Mouse (Mus musculus) lung, postnatal 0 days (tissue): Measurements from ENCODE around the gene Rdh12. TPM values are rescaled to one million over a fixed set of nuclear protein-coding genes. Genes with fewer than 3 reads are reported as not detected.

Source experiments
- ATAC-seq: fragments of 200-750 bp; cut with Nextera tagmentation; 2 replicates; pipeline ENCODE4 v1.8.0; 2017; ENCODE audit warnings: moderate library complexity
- DNase-seq: peaks from one replicate; pipeline ENCODE4 v3.0.0-alpha.2; 2016; ENCODE audit warnings: low spot score
- H3K27ac ChIP-seq: fragments of 300-500 bp; sonication (generic); 2 replicates; pipeline ENCODE4 v1.5.1; 2014; ENCODE audit warnings: antibody characterized with exemption, mild to moderate bottlenecking, low read length, mixed read lengths
- H3K27me3 ChIP-seq: fragments of 300-500 bp; sonication (generic); replicated peaks from 2 replicates; pipeline ENCODE4 v1.6.1; 2014; ENCODE audit warnings: low read length, mixed read lengths; ENCODE audit not compliant: insufficient read depth
- H3K36me3 ChIP-seq: fragments of 300-500 bp; sonication (generic); 2 replicates; pipeline ENCODE4 v1.6.1; 2014; ENCODE audit warnings: low read length, mixed read lengths; ENCODE audit not compliant: insufficient read depth
- H3K4me1 ChIP-seq: fragments of 300-500 bp; sonication (generic); 2 replicates; pipeline ENCODE4 v1.6.1; 2014; ENCODE audit warnings: antibody characterized with exemption, low read depth, low read length, mixed read lengths; ENCODE audit not compliant: insufficient read depth
- H3K4me2 ChIP-seq: fragments of 300-500 bp; sonication (generic); replicated peaks from 2 replicates; pipeline ENCODE4 v1.6.1; 2014; ENCODE audit warnings: low read depth, mild to moderate bottlenecking, low read length, moderate library complexity, mixed read lengths
- H3K4me3 ChIP-seq: fragments of 300-500 bp; sonication (generic); 2 replicates; pipeline ENCODE4 v1.5.1; 2014; ENCODE audit warnings: low read depth, low read length
- H3K9ac ChIP-seq: fragments of 300-500 bp; sonication (generic); replicated peaks from 2 replicates; pipeline ENCODE4 v1.6.1; 2014; ENCODE audit warnings: low read depth, mild to moderate bottlenecking
- H3K9me3 ChIP-seq: fragments of 300-500 bp; sonication (generic); 2 replicates; pipeline ENCODE4 v1.6.1; 2016; ENCODE audit warnings: low read length, mixed read lengths
- CTCF ChIP-seq: IDR thresholded peaks from 2 replicates; pipeline ENCODE4 v1.5.1; 2016; ENCODE audit warnings: antibody characterized with exemption, mild to moderate bottlenecking
- EP300 ChIP-seq: IDR thresholded peaks from 2 replicates; pipeline ENCODE4 v1.6.1; 2016; ENCODE audit warnings: antibody characterized with exemption, mild to moderate bottlenecking, control low read depth
- WGBS: fragments of 180-500 bp; shearing (Covaris S2); extraction: QIAGEN DNeasy Blood & Tissue Kit; methylation state at CpG from one replicate; pipeline ENCODE4 v1.1.7; 2014; 5-methylcytosine and 5-hydroxymethylcytosine counted together
- polyA plus RNA-seq: library from polyadenylated mRNA; unstranded; fragments of >200 nt; fragmentation: Nextera tagmentation; extraction: Ambion mirVana; gene quantifications from 2 replicates; pipeline ENCODE4 v1.2.1, GENCODE M21; 2015

Gene Rdh12
- polyA plus RNA-seq, 1 experiment from 2014 or later, result 0.69 TPM

DNA sequence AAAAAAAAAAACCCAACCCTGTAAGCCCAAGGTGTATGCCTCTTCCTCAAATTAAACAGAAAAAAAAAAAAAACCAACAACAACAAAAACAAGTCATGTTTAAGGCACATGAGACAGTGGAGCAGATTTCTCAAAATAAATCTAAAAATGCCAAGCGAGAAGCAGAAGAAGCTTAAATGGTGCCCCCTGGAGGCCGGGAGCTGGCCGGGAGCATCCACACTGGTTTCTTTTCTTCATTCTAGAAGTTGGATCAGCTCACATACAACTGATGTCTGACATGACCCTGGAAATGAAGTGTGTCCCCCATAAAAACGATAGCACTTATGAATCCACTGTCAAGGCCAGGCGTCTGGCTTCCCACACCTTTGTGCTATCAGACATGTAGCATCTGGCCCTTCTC lies 52.3 kb downstream of the Rdh12 start:
- TF ChIP-seq EP300 (no peak), CTCF (peak; percentile 59)
- WGBS, result 51% methylated on average over 5 of the region's 5 CpGs

More for the DNA sequence above, 52.3 kb downstream of the Rdh12 start:
- H3K27me3 ChIP-seq, result no peaks in the 10 kb centered on the region
- H3K4me3 ChIP-seq, result no peak overlapping the region
- no peak overlapping the region for H3K27ac ChIP-seq
- no peaks in the 10 kb centered on the region for H3K9me3 ChIP-seq
- H3K9ac ChIP-seq, result no peak overlapping the region
- DNase-seq, result peak; percentile 51
- peaks cover 49% of the 10 kb centered on the region for H3K36me3 ChIP-seq
- H3K4me2 ChIP-seq, result no peak overlapping the region
- no peaks in the 10 kb centered on the region for H3K4me1 ChIP-seq
- ATAC-seq, result no peak

Other genes with a start within 250 kb of the Rdh12 start
- 5.1 and 5.3 TPM in 2 replicates for gene Tmem229b, start 201.3 kb upstream of the Rdh12 start, polyA plus RNA-seq
- 1.9 and 2.2 TPM in 2 replicates for gene Plekhh1, start 179.8 kb upstream of the Rdh12 start, polyA plus RNA-seq
- gene Pigh, start 119.3 kb upstream of the Rdh12 start, polyA plus RNA-seq, result 14.8 and 15.7 TPM in 2 replicates
- gene Arg2, start 78.1 kb upstream of the Rdh12 start, polyA plus RNA-seq, result 19.1 and 24.8 TPM in 2 replicates
- 78.5 and 80.6 TPM in 2 replicates for gene Vti1b, start 36.2 kb upstream of the Rdh12 start, polyA plus RNA-seq
- gene Rdh11, start 16.6 kb upstream of the Rdh12 start, polyA plus RNA-seq, result 15.5 and 16.7 TPM in 2 replicates
- gene Zfyve26, start 87.4 kb downstream of the Rdh12 start, polyA plus RNA-seq, result 7.0 and 8.0 TPM in 2 replicates
- 1.3 and 1.5 TPM in 2 replicates for gene Rad51b, start 88.4 kb downstream of the Rdh12 start, polyA plus RNA-seq